Mouse (Mus musculus): ENCODE results near the gene Clstn2. TPM values are rescaled to one million over a fixed set of nuclear protein-coding genes. Genes with fewer than 3 reads are reported as not detected.

The Clstn2 gene
- total RNA-seq, 2 experiments from 2014 or later = 0.72 to 0.97 TPM

DNA sequence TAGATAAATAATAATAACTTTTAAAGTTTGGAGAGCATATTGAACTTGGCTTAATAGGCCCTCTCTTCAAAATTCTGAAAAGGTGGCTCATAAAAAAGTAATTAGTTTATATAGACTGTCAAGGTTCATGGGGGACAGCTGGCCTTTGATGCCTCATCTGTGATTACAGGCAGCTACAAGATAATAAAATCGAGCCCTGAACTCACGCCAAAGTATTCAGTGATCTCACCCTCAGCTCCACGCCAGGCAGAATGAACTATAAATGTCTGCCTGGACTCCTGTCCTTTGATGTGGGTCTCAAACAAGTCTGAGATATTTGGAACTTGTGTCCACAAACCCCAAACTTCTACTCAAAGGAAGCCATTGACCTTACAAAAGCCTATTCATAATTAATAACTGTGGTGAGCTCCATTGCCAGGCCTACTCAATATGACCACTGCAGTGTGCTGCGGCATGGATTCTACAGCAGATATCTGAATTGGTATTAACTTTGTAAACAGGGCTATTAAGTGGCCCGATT lies 244.8 kb downstream of the Clstn2 start:
- intact Hi-C loops (cut with DNase I) = no loop called here
- DNase-seq = no peak

- intact Hi-C loops (cut with DNase I) = no loop called here
- DNase-seq = no peak
Measured at GRCm38 (mm10) chr9:97780032-97780616, 252.9 kb downstream of the Clstn2 start.

DNA sequence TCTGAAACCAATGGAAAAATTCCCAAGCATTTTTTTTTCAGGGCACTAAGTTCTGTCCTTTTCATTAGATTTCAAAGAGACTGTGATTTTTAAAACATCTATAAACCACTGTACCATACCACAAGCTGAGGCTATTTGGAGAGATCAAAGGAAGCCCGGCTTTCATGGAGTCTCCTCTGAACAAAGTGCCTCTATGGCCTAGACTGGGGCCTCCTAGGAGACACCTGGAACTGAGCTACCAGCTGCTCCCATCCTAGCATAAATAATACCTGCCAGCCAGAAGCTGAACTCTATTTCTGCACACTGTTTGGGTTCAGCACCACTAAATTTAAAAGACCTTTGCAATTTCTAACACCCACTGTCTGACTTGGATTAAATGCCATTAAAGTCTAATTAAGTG lies 257.2 kb downstream of the Clstn2 start:
- intact Hi-C loops (cut with DNase I) = no loop called here
- DNase-seq = no peak

GRCm38 (mm10) chr9:97774991-97775390 lies 258.0 kb downstream of the Clstn2 start:
- intact Hi-C loops (cut with DNase I) = no loop called here
- DNase-seq = no peak

GRCm38 (mm10) chr9:97773911-97774310 lies 259.1 kb downstream of the Clstn2 start:
- intact Hi-C loops (cut with DNase I) = no loop called here
- no peak for DNase-seq

GRCm38 (mm10) chr9:97772431-97772830 lies 260.6 kb downstream of the Clstn2 start:
- no peak for DNase-seq
- intact Hi-C loops (cut with DNase I) = no loop called here

- DNase-seq = no peak
- intact Hi-C loops (cut with DNase I) = no loop called here
Measured at GRCm38 (mm10) chr9:97769331-97769730, 263.6 kb downstream of the Clstn2 start.

GRCm38 (mm10) chr9:97765251-97765767 lies 267.7 kb downstream of the Clstn2 start:
- DNase-seq = no peak
- intact Hi-C loops (cut with DNase I) = no loop called here

- intact Hi-C loops (cut with DNase I) = no loop called here
Measured at GRCm38 (mm10) chr9:97763048-97763447, 269.9 kb downstream of the Clstn2 start.

DNA sequence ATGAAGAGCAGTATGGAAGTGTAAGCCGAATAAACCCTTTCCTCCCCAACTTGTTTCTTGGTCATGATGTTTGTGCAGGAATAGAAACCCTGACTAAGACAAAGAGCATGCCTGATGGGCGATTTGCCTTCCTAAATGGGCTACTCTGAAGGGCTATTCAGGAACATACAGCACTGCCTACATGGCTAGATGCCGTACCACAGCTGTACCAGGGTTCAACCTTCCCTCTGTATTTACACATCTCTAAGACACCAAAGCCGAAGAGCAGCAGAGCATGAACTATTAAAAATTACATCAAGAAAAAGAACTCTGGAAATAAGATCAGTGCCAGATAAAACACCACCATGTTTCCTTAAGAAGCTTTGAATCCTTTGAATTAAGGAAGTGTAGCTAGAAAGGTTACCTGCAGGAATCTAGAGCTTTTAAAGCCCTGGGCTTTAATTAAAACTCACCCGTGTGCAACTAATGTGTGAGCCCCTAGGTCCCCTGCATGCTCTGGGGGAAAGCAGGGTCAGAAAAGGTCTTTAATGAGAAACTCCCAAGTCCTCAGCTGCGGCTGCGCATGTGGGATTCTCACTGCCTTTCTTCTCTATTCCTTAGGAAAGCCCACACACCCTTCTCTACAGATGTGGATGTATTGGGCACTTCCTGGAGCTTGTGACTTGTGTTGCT lies 277.2 kb downstream of the Clstn2 start:
- DNase-seq = no peak
- intact Hi-C loops (cut with DNase I) = no loop called here

More at GRCm38 (mm10) chr9:97763048-97763447, 269.9 kb downstream of the Clstn2 start:
- no peak for DNase-seq

DNA sequence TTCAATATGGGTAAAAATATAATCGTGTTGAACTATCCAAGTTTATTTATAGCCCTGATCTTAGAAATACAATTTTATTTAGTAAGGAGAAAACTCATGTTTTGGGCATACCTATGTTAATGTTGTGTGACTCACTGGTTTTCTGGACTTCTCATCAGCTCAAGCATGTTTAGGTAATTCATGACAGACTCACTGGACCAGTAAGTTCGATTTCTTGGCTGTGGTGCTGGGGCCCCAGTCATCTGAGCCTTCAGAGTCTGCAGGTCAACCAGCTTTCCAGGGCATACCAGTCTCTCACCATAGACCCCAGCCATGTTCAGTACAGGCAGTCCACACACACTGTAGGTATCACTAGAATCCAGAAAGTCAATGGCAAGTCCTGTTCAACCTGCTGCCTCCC lies 279.3 kb downstream of the Clstn2 start:
- DNase-seq = no peak
- intact Hi-C loops (cut with DNase I) = no loop called here

DNA sequence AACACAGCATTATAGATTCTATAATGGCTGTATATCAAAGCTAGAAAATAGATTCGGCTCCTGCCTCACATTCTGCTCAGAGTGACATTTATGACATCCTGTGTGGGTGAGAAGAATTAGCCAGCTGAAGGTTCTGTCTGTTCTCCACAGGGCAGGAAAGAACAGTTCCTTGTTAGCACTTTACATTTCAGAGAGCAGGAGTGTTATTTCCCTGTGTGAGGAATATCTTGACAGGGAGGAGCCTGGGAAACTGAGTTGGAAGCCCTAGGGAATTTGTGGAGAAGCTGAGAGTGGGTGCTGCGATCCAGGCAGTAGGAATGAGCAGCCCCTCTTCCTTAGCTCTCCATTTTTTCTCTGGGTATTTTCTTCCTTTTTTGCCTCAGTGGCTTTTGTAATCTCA lies 286.4 kb downstream of the Clstn2 start:
- intact Hi-C loops (cut with DNase I) = no loop called here
- no peak for DNase-seq

- no peak for DNase-seq
Measured at GRCm38 (mm10) chr9:97727715-97728486, 305.1 kb downstream of the Clstn2 start.

GRCm38 (mm10) chr9:97717728-97718127 lies 315.3 kb downstream of the Clstn2 start:
- intact Hi-C loops (cut with DNase I) = no loop called here
- DNase-seq = no peak

More at GRCm38 (mm10) chr9:97727715-97728486, 305.1 kb downstream of the Clstn2 start:
- intact Hi-C loops (cut with DNase I) = no loop called here

GRCm38 (mm10) chr9:97717005-97717404 lies 316.0 kb downstream of the Clstn2 start:
- DNase-seq = no peak
- intact Hi-C loops (cut with DNase I) = no loop called here

- no peak for DNase-seq
- intact Hi-C loops (cut with DNase I) = no loop called here
Measured at GRCm38 (mm10) chr9:97712888-97713287, 320.1 kb downstream of the Clstn2 start.

GRCm38 (mm10) chr9:97703901-97704503 lies 329.0 kb downstream of the Clstn2 start:
- intact Hi-C loops (cut with DNase I) = no loop called here
- DNase-seq = no peak

GRCm38 (mm10) chr9:97702989-97703388 lies 330.0 kb downstream of the Clstn2 start:
- DNase-seq = no peak
- intact Hi-C loops (cut with DNase I) = no loop called here

DNA sequence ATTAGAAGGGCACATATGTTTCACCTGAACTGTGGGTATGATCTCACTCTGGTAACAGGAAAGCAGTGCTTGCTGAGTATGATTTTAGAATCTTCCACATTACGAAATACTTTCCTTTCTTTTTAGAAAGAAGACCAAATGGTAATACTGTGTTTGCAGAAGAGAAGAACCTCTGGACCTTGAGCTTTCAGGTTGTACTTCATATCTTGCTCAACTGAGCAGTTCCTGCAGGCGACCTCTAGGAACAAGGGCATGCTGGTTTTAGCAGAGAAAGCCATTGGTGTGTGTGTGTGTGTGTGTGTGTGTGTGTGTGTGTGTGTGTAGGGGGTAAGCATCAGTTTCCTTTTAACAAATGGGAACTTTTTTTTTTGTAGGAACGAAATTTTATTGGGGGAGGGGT lies 333.0 kb downstream of the Clstn2 start:
- intact Hi-C loops (cut with DNase I) = no loop called here
- no peak for DNase-seq

GRCm38 (mm10) chr9:97699020-97699419 lies 334.0 kb downstream of the Clstn2 start:
- intact Hi-C loops (cut with DNase I) = no loop called here
- DNase-seq = no peak

- no peak for DNase-seq
- intact Hi-C loops (cut with DNase I) = no loop called here
Measured at GRCm38 (mm10) chr9:97698071-97698470, 334.9 kb downstream of the Clstn2 start.

Data from gastrocnemius, postnatal 36 days (tissue).